Mouse (Mus musculus) liver, embryonic 15.5 days (tissue): Measurements from ENCODE around the gene Acin1. TPM values are rescaled to one million over a fixed set of nuclear protein-coding genes. Genes with fewer than 3 reads are reported as not detected.
A peak's percentile ranks its signal among the peaks of the same experiment; 100 is the strongest.

Experiments
- ATAC-seq: fragments of 200-750 bp; cut with Nextera tagmentation; 2 replicates; pipeline ENCODE4 v1.8.0; 2017; ENCODE audit warnings: moderate number of reproducible peaks, mild to moderate bottlenecking, moderate library complexity; ENCODE audit not compliant: insufficient read depth
- H3K27ac ChIP-seq: fragments of 300-500 bp; sonication (generic); replicated peaks from 2 replicates; pipeline ENCODE4 v1.5.1; 2015; ENCODE audit warnings: mild to moderate bottlenecking, inconsistent platforms
- H3K27me3 ChIP-seq: fragments of 300-500 bp; sonication (generic); 2 replicates; pipeline ENCODE4 v1.6.1; 2015; ENCODE audit warnings: mild to moderate bottlenecking, inconsistent platforms
- H3K36me3 ChIP-seq: fragments of 300-500 bp; sonication (generic); replicated peaks from 2 replicates; pipeline ENCODE4 v1.6.1; 2015; ENCODE audit warnings: moderate library complexity, mild to moderate bottlenecking, inconsistent platforms
- H3K4me1 ChIP-seq: fragments of 300-500 bp; sonication (generic); replicated peaks from 2 replicates; pipeline ENCODE4 v1.6.1; 2015; ENCODE audit warnings: inconsistent platforms
- H3K4me2 ChIP-seq: fragments of 300-500 bp; sonication (generic); 2 replicates; pipeline ENCODE4 v1.6.1; 2015; ENCODE audit warnings: moderate library complexity, mild to moderate bottlenecking, inconsistent platforms
- H3K4me3 ChIP-seq: fragments of 300-500 bp; sonication (generic); replicated peaks from 2 replicates; pipeline ENCODE4 v1.5.1; 2015; ENCODE audit warnings: mild to moderate bottlenecking, inconsistent platforms
- H3K9ac ChIP-seq: fragments of 300-500 bp; sonication (generic); 2 replicates; pipeline ENCODE4 v1.6.1; 2015; ENCODE audit warnings: moderate library complexity, mild to moderate bottlenecking, inconsistent platforms
- H3K9me3 ChIP-seq: fragments of 300-500 bp; sonication (generic); replicated peaks from 2 replicates; pipeline ENCODE4 v1.6.1; 2016; ENCODE audit warnings: inconsistent platforms
- WGBS: fragments of 180-500 bp; shearing (Covaris S2); methylation state at CpG from one replicate; pipeline ENCODE4 v1.1.7; 2015; ENCODE audit warnings: mixed read lengths; ENCODE audit not compliant: insufficient replicate concordance; 5-methylcytosine and 5-hydroxymethylcytosine counted together
- polyA plus RNA-seq: library from polyadenylated mRNA; unstranded; fragments of >200 nt; fragmentation: Nextera tagmentation; extraction: Ambion mirVana; gene quantifications from 2 replicates; pipeline ENCODE4 v1.2.1, GENCODE M21; 2015

Gene Acin1
- polyA plus RNA-seq, 1 experiment from 2014 or later = 48.7 TPM

GRCm38 (mm10) chr14:54698733-54699132, 12.0 kb upstream of the Acin1 start, which contains the start of gene Gm29776:
TSS of gene Gm29776 (minus strand) at chr14:54698833.
- Histone ChIP-seq H3K4me1 (peaks cover 11% of the 10 kb centered on the region), H3K27ac (no peak within 1 kb of the TSS), H3K4me2 (no peak within 1 kb of the TSS), H3K36me3 (0 out of 2 replicates have a peak, but pooled peaks cover 2% of the 10 kb centered on the region), H3K9me3 (no peaks in the 10 kb centered on the region), H3K9ac (no peak within 1 kb of the TSS), H3K4me3 (no peak within 1 kb of the TSS), H3K27me3 (peaks cover 32% of the 10 kb centered on the region)
- 66% methylated on average over 4 of the region's 4 CpGs for WGBS
- no peak for ATAC-seq

GRCm38 (mm10) chr14:54696752-54697151, 10.0 kb upstream of the Acin1 start:
- 70% methylated on average over 4 of the region's 4 CpGs for WGBS
- ATAC-seq = no peak
- H3K9ac ChIP-seq = no peak overlapping the region

GRCm38 (mm10) chr14:54695042-54695441, 8.3 kb upstream of the Acin1 start:
- Histone ChIP-seq H3K4me3 (no peak overlapping the region), H3K9me3 (no peaks in the 10 kb centered on the region), H3K4me2 (no peak overlapping the region), H3K36me3 (peaks cover 25% of the 10 kb centered on the region), H3K27me3 (peaks cover 8% of the 10 kb centered on the region; the same call in 1 of the 2 replicates), H3K9ac (no peak overlapping the region), H3K4me1 (peaks cover 6% of the 10 kb centered on the region), H3K27ac (no peak overlapping the region)
- 69% methylated on average over 6 of the region's 6 CpGs for WGBS
- no peak for ATAC-seq

More at GRCm38 (mm10) chr14:54696752-54697151, 10.0 kb upstream of the Acin1 start:
- Histone ChIP-seq H3K4me1 (peaks cover 10% of the 10 kb centered on the region), H3K36me3 (peaks cover 14% of the 10 kb centered on the region), H3K4me3 (no peak overlapping the region), H3K4me2 (no peak overlapping the region), H3K27ac (no peak overlapping the region), H3K9me3 (no peaks in the 10 kb centered on the region), H3K27me3 (peaks cover 12% of the 10 kb centered on the region)

- no peak for ATAC-seq
- WGBS = 4% methylated on average over 8 of the region's 8 CpGs
Observed at GRCm38 (mm10) chr14:54687251-54687650, 520 bp upstream of the Acin1 start.

GRCm38 (mm10) chr14:54686063-54686521, 639 bp downstream of the Acin1 start, which contains the start of gene 1700123O20Rik:
TSS of gene 1700123O20Rik (plus strand) at chr14:54686216.
- peak; percentile 84 for ATAC-seq
- Histone ChIP-seq H3K36me3 (peaks cover 49% of the 10 kb centered on the region), H3K4me1 (peaks cover 48% of the 10 kb centered on the region), H3K4me2 (peak within 1 kb of the TSS; percentile 72), H3K4me3 (peak within 1 kb of the TSS; percentile 69), H3K27ac (peak within 1 kb of the TSS; percentile 99), H3K27me3 (no peaks in the 10 kb centered on the region), H3K9ac (peak within 1 kb of the TSS; percentile 83), H3K9me3 (no peaks in the 10 kb centered on the region)
- WGBS = under 1% methylated on average over 41 of the region's 41 CpGs

More at GRCm38 (mm10) chr14:54687251-54687650, 520 bp upstream of the Acin1 start:
- Histone ChIP-seq H3K4me3 (peak overlapping the region; percentile 69), H3K27ac (peak overlapping the region; percentile 99), H3K9me3 (no peaks in the 10 kb centered on the region), H3K4me2 (peak overlapping the region; percentile 72), H3K27me3 (no peaks in the 10 kb centered on the region), H3K36me3 (peaks cover 39% of the 10 kb centered on the region), H3K4me1 (peaks cover 45% of the 10 kb centered on the region), H3K9ac (peak overlapping the region; percentile 83)

- Histone ChIP-seq H3K4me1 (peaks cover 48% of the 10 kb centered on the region), H3K4me3 (peak overlapping the region; percentile 69), H3K9me3 (no peaks in the 10 kb centered on the region), H3K9ac (peak overlapping the region; percentile 83), H3K27ac (peak overlapping the region; percentile 99), H3K36me3 (peaks cover 47% of the 10 kb centered on the region), H3K4me2 (peak overlapping the region; percentile 72), H3K27me3 (no peaks in the 10 kb centered on the region)
- WGBS = under 1% methylated on average over 8 of the region's 8 CpGs
- ATAC-seq = peak; percentile 8; the same call in 1 of the 2 replicates
Observed at GRCm38 (mm10) chr14:54685471-54685870, 1.3 kb downstream of the Acin1 start.

- H3K9ac ChIP-seq = no peak overlapping the region
- WGBS = 75% methylated on average over 3 of the region's 3 CpGs
- H3K36me3 ChIP-seq = peaks cover 59% of the 10 kb centered on the region
Observed at GRCm38 (mm10) chr14:54682396-54682795, 4.3 kb downstream of the Acin1 start.

GRCm38 (mm10) chr14:54678657-54679304, 8.0 kb downstream of the Acin1 start:
- peaks cover 89% of the 10 kb centered on the region for H3K36me3 ChIP-seq
- peak; percentile 61 for ATAC-seq

More at GRCm38 (mm10) chr14:54682396-54682795, 4.3 kb downstream of the Acin1 start:
- no peak overlapping the region for H3K4me3 ChIP-seq
- no peak for ATAC-seq
- no peak overlapping the region for H3K27ac ChIP-seq
- H3K4me1 ChIP-seq = peaks cover 29% of the 10 kb centered on the region
- no peak overlapping the region for H3K4me2 ChIP-seq
- H3K9me3 ChIP-seq = no peaks in the 10 kb centered on the region
- no peaks in the 10 kb centered on the region for H3K27me3 ChIP-seq

GRCm38 (mm10) chr14:54676290-54676689, 10.4 kb downstream of the Acin1 start:
- H3K9me3 ChIP-seq = no peaks in the 10 kb centered on the region
- no peak overlapping the region for H3K4me3 ChIP-seq
- H3K27ac ChIP-seq = no peak overlapping the region
- H3K4me2 ChIP-seq = no peak overlapping the region
- H3K36me3 ChIP-seq = peaks cover 88% of the 10 kb centered on the region
- WGBS = 86% methylated on average over 5 of the region's 5 CpGs
- H3K27me3 ChIP-seq = no peaks in the 10 kb centered on the region
- H3K9ac ChIP-seq = no peak overlapping the region
- no peaks in the 10 kb centered on the region; the same call in 1 of the 2 replicates for H3K4me1 ChIP-seq
- no peak for ATAC-seq

More at GRCm38 (mm10) chr14:54678657-54679304, 8.0 kb downstream of the Acin1 start:
- WGBS = 79% methylated on average over 16 of the region's 16 CpGs
- no peak overlapping the region for H3K9ac ChIP-seq
- H3K27ac ChIP-seq = no peak overlapping the region
- peaks cover 17% of the 10 kb centered on the region for H3K4me1 ChIP-seq
- no peaks in the 10 kb centered on the region for H3K9me3 ChIP-seq
- no peak overlapping the region for H3K4me2 ChIP-seq
- no peaks in the 10 kb centered on the region for H3K27me3 ChIP-seq
- H3K4me3 ChIP-seq = no peak overlapping the region

GRCm38 (mm10) chr14:54674317-54674716, 12.4 kb downstream of the Acin1 start:
- 39% methylated on average over 2 of the region's 2 CpGs for WGBS
- H3K9ac ChIP-seq = no peak overlapping the region

GRCm38 (mm10) chr14:54669381-54669780, 17.4 kb downstream of the Acin1 start:
- H3K9me3 ChIP-seq = no peaks in the 10 kb centered on the region
- WGBS = 66% methylated on average over 4 of the region's 4 CpGs
- no peak for ATAC-seq
- H3K9ac ChIP-seq = no peak overlapping the region
- peaks cover 80% of the 10 kb centered on the region for H3K36me3 ChIP-seq
- H3K27ac ChIP-seq = no peak overlapping the region
- H3K4me1 ChIP-seq = no peaks in the 10 kb centered on the region
- H3K4me3 ChIP-seq = no peak overlapping the region
- no peaks in the 10 kb centered on the region for H3K27me3 ChIP-seq
- H3K4me2 ChIP-seq = no peak overlapping the region

More at GRCm38 (mm10) chr14:54674317-54674716, 12.4 kb downstream of the Acin1 start:
- H3K36me3 ChIP-seq = peaks cover 80% of the 10 kb centered on the region
- H3K27me3 ChIP-seq = no peaks in the 10 kb centered on the region
- H3K9me3 ChIP-seq = no peaks in the 10 kb centered on the region
- ATAC-seq = no peak
- no peak overlapping the region for H3K4me3 ChIP-seq
- no peak overlapping the region for H3K4me2 ChIP-seq
- no peaks in the 10 kb centered on the region for H3K4me1 ChIP-seq
- no peak overlapping the region for H3K27ac ChIP-seq
